17 mouse cellular contexts compared by ENCODE assay signal in the genomic region with DNA sequence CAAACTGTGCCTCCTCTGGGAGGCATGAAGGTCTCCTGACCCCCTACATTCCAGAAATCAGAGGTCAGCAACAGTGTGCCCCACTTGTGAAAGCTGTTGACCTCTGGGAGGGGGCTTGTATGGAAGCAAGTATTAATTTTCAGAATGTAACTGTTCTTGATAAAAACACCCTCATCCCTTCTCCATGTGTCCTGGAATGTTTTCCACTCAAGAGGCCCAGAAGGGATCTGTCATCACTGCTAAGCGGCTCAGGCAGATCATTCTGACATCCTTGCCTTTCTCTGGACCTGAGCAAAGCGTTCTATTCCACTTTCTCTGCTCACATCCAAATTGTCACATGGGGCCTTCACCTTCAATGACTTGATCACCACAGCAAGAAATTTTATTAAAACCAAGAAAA. TPM values are rescaled to one million over a fixed set of nuclear protein-coding genes. Genes with fewer than 3 reads are reported as not detected.
"Had no signal": no experiment of that assay in that cellular context is flagged by ENCODE, and none has a peak within 500 bp of the region (broad histone marks: within the 10 kb centered on the region; RNA-seq: fewer than 3 reads in every experiment).

No protein-coding gene starts in this region.

- H3K36me3 ChIP-seq: liver, embryonic 13.5 days; lung, embryonic 15.5 days; midbrain, embryonic 12.5 days; stomach, embryonic 15.5 days had no signal

- H3K9ac ChIP-seq: limb, embryonic 12.5 days; liver, embryonic 13.5 days; liver, postnatal 0 days; lung, embryonic 15.5 days; midbrain, embryonic 12.5 days; stomach, embryonic 15.5 days had no signal

- H3K4me1 ChIP-seq: limb, embryonic 12.5 days; liver, embryonic 13.5 days; lung, embryonic 15.5 days; megakaryocyte, embryonic 14.5 days; midbrain, embryonic 12.5 days; stomach, embryonic 15.5 days had no signal

- H3K9me3 ChIP-seq: limb, embryonic 12.5 days; liver, embryonic 13.5 days; lung, embryonic 15.5 days; megakaryocyte, embryonic 14.5 days; midbrain, embryonic 12.5 days; stomach, embryonic 15.5 days had no signal

- ATAC-seq: liver, postnatal 0 days had no signal

- DNase-seq: kidney, postnatal 10 days; kidney, postnatal 4 days; liver; liver, embryonic 13.5 days; liver, postnatal 0 days; lung, postnatal 14 days; right cerebral cortex, postnatal 14 days; thymus, adult 2 months; thymus, postnatal 25 days had no signal

- H3K27ac ChIP-seq: layer of hippocampus, adult 2 months; limb, embryonic 12.5 days; liver, embryonic 13.5 days; lung, embryonic 15.5 days; macrophage; midbrain, embryonic 12.5 days; stomach, embryonic 15.5 days had no signal

- H3K4me3 ChIP-seq: layer of hippocampus, adult 2 months; limb, embryonic 12.5 days; liver, embryonic 13.5 days; lung, embryonic 15.5 days; megakaryocyte, embryonic 14.5 days; midbrain, embryonic 12.5 days; stomach, embryonic 15.5 days had no signal

- H3K27me3 ChIP-seq: liver, embryonic 13.5 days; lung, embryonic 15.5 days; megakaryocyte, embryonic 14.5 days; midbrain, embryonic 12.5 days; stomach, embryonic 15.5 days had no signal

- H3K4me2 ChIP-seq: limb, embryonic 12.5 days; liver, embryonic 13.5 days; lung, embryonic 15.5 days; midbrain, embryonic 12.5 days; stomach, embryonic 15.5 days had no signal

RNA-seq across cellular contexts. Expression of a gene that starts 28.8 kb away (rescaled TPM):
- polyA plus RNA-seq: liver, postnatal 0 days; macrophage; spleen, adult 2 months had no signal
